Mouse (Mus musculus): ENCODE measurements around the gene Limch1. TPM values are rescaled to one million over a fixed set of nuclear protein-coding genes. Genes with fewer than 3 reads are reported as not detected.

Limch1 gene
- polyA plus RNA-seq, 1 experiment from 2014 or later, result 368 TPM

DNA sequence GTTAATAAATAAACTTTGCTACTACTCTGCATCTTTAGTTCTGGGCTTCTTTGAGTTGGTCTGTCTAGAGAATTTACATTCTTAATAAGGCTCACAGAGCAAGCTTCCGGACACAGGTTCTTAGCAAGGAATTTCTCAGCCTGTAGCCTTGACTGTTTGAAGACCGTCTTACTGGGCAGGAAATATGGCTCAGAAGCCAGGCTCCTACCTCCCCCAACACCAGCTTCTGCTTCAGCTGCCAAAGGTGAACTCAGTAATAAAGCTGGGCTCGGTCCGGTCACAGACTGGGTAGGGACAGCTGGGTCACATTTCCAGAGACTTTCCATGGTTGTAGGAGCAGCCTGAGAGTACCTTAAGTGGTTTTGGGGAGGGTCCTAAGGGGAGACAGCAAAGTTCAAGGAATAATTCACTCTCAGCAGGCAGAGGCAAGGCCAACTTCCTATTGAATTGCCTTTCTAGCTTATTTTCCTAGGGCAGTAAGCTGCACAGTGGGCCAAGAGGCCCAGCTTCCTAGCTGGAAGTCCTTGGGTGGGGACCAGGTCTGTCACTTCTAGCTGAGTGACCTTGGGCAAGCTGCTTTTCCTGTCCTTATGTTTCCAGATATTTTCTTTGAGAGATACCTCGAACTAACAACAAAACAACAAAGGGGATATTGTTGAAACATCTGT is 3.0 kb downstream of the Limch1 start:
- Histone ChIP-seq H3K9ac (replicated peaks; ENCODE audit: low read depth) (peak overlapping the region; percentile 26; the same call in 1 of the 2 replicates), H3K9me3 (ENCODE audit: low read length) (no peaks in the 10 kb centered on the region), H3K36me3 (ENCODE audit: insufficient read depth, low read length) (no peaks in the 10 kb centered on the region), H3K27ac (ENCODE audit: low read length) (peak overlapping the region; percentile 71), H3K27me3 (replicated peaks; ENCODE audit: insufficient read depth, low read length) (no peaks in the 10 kb centered on the region), H3K4me3 (ENCODE audit: low read depth, low read length) (peak overlapping the region; percentile 72; the same call in 1 of the 2 replicates), H3K4me1 (ENCODE audit: insufficient read depth, low read depth, low read length) (peaks cover 4% of the 10 kb centered on the region), H3K4me2 (replicated peaks; ENCODE audit: low read depth, low read length) (peak overlapping the region; percentile 92)
- TF ChIP-seq EP300 (IDR thresholded peaks at IDR 0.05), result no peak
- WGBS, result 36% methylated on average over 5 of the region's 5 CpGs
- DNase-seq (ENCODE audit: low spot score) (peak; percentile 13), ATAC-seq (no peak)

DNA sequence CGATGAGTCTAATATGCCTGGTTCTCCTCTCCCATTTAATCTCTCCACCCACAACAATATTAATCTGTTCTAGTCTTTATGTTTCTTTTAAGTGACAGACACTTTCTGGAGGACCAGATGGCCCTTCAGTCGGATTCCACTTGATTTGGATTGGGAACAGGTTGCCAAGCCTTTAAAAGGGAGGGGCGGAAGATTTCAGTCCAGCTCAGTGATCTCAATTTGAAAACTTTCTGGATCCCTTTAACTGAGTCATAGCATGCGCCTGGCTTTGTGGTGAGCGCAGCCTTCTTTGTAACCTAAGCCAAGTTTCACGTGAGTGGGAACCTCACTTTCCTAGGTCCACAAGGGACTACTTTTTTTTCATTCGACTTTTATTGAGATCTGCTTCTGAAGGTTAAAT is 5.0 kb downstream of the Limch1 start:
- H3K4me3 ChIP-seq (ENCODE audit: low read depth, low read length), result no peak overlapping the region
- H3K9me3 ChIP-seq (ENCODE audit: low read length), result no peaks in the 10 kb centered on the region
- no peak overlapping the region for H3K27ac ChIP-seq (ENCODE audit: low read length)
- TF ChIP-seq EP300 (IDR thresholded peaks at IDR 0.05) (no peak), CTCF (IDR thresholded peaks at IDR 0.05) (no peak)
- DNase-seq (ENCODE audit: low spot score) (no peak), ATAC-seq (no peak)
- H3K27me3 ChIP-seq (replicated peaks; ENCODE audit: insufficient read depth, low read length), result no peaks in the 10 kb centered on the region
- 71% methylated on average over 7 of the region's 7 CpGs for WGBS
- H3K4me1 ChIP-seq (ENCODE audit: insufficient read depth, low read depth, low read length), result peaks cover 4% of the 10 kb centered on the region
- no peak overlapping the region for H3K9ac ChIP-seq (replicated peaks; ENCODE audit: low read depth)
- H3K4me2 ChIP-seq (replicated peaks; ENCODE audit: low read depth, low read length), result no peak overlapping the region
- no peaks in the 10 kb centered on the region for H3K36me3 ChIP-seq (ENCODE audit: insufficient read depth, low read length)

DNA sequence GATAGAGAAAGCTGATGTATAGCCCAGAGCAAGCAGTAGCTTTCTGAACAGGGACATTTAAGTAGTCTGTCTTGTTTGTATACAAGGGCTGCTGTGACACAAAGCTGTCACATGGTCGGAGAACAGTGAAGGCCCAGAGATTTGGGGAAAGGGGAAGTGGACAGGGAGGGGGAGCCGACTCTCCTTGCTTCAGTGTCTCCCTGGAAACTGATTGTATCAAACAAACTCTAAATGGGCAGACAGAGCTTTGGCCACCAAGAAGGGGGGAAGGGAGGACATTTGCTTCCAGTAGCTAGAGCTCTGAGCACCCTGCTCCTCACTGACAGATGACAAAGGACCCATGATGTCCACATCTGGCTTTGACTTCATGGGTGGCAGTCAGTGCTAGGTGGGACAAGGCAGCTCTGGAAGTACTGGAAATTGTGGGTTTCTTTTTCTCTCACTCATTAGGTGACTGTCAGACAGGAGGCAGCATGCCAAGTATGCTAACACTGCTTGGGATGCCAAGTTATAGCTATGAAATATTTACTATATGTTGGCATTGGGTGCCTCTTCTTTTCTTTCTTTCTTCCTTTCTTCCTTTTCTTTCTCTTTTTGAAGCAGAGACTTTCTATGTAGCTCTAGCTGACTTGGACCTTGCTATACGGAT is 5.8 kb downstream of the Limch1 start:
- Histone ChIP-seq H3K4me3 (ENCODE audit: low read depth, low read length) (no peak overlapping the region), H3K4me2 (replicated peaks; ENCODE audit: low read depth, low read length) (no peak overlapping the region), H3K36me3 (ENCODE audit: insufficient read depth, low read length) (no peaks in the 10 kb centered on the region), H3K4me1 (ENCODE audit: insufficient read depth, low read depth, low read length) (peaks cover 4% of the 10 kb centered on the region), H3K27me3 (replicated peaks; ENCODE audit: insufficient read depth, low read length) (no peaks in the 10 kb centered on the region), H3K27ac (ENCODE audit: low read length) (no peak overlapping the region), H3K9ac (replicated peaks; ENCODE audit: low read depth) (no peak overlapping the region), H3K9me3 (ENCODE audit: low read length) (no peaks in the 10 kb centered on the region)
- peak; percentile 16 for DNase-seq (ENCODE audit: low spot score)
- ATAC-seq, result peak; percentile 14; the same call in 1 of the 2 replicates
- 31% methylated on average over 3 of the region's 3 CpGs for WGBS
- TF ChIP-seq EP300 (IDR thresholded peaks at IDR 0.05) (no peak), CTCF (IDR thresholded peaks at IDR 0.05) (no peak)

DNA sequence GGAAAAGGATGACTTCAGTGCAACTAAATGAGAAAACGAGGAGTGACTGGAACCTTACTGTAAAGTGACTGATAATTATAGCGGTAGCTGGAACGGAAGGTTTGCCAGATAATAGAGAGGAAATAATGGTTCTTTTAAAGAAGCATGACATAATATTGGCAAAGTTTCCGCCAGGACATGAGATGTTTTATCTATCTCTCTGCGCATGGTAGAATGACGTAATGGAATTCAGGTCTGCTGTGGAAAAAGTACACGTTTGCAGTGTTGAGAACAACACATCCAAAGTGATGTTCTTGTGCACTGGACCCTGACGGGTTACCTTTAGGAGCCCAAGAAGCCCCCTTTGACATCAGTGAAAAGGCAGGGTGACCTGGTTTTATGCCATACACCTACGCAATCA is 8.0 kb downstream of the Limch1 start:
- no peaks in the 10 kb centered on the region for H3K9me3 ChIP-seq (ENCODE audit: low read length)
- no peaks in the 10 kb centered on the region for H3K27me3 ChIP-seq (replicated peaks; ENCODE audit: insufficient read depth, low read length)
- no peak for TF ChIP-seq CTCF (IDR thresholded peaks at IDR 0.05)
- TF ChIP-seq EP300 (IDR thresholded peaks at IDR 0.05), result peak; percentile 50; the same call in 1 of the 2 replicates
- no peak overlapping the region for H3K9ac ChIP-seq (replicated peaks; ENCODE audit: low read depth)
- peak; percentile 27 for DNase-seq (ENCODE audit: low spot score)
- WGBS, result 58% methylated on average over 9 of the region's 9 CpGs
- H3K4me1 ChIP-seq (ENCODE audit: insufficient read depth, low read depth, low read length), result peaks cover 2% of the 10 kb centered on the region
- H3K4me3 ChIP-seq (ENCODE audit: low read depth, low read length), result no peak overlapping the region
- no peaks in the 10 kb centered on the region for H3K36me3 ChIP-seq (ENCODE audit: insufficient read depth, low read length)
- H3K4me2 ChIP-seq (replicated peaks; ENCODE audit: low read depth, low read length), result no peak overlapping the region
- no peak for ATAC-seq
- no peak overlapping the region for H3K27ac ChIP-seq (ENCODE audit: low read length)

DNA sequence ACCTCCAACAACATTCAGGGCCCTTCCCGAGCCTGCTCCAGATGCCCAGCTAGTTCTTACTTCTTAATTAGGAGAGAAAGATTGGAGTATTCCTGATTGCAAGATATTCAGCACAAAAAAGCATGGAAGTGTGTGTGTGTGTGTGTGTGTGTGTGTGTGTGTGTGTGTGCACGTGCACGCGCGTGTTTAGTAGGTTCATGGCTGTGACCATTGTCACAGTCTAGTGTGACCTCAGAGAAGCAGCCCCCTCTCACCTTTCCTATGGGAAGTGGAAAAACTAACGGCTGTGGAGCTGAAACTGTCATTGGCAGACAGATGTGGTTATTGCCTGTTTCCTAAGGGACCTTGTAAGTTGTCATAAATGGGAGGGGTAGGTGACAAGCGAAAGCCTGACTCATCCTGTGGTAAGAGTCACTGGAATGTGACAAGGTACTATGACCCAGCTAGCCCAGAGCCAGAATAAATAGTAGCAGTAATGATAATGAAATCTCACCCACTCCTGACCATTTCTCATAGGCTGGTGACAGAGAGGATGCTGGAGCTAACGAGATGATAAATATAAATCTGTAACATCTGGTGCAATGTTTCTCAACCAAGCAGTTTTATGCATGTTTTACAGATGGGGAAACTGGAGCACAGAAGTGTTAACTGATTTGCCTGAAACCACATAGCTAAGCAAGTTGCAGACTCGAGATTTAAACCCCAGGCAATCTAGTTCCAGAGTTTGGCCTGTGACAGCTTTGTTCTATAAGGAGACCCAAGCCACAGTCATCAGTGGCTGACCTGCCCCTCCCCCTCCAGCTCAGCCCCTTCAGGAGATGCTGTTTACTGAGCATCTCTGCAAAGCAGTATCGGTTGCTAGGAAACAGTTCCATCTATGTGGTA is 11.4 kb downstream of the Limch1 start:
- no peak overlapping the region for H3K4me2 ChIP-seq (replicated peaks; ENCODE audit: low read depth, low read length)
- DNase-seq (ENCODE audit: low spot score) (no peak), ATAC-seq (peak; percentile 25; the same call in 1 of the 2 replicates)
- TF ChIP-seq CTCF (IDR thresholded peaks at IDR 0.05) (no peak), EP300 (IDR thresholded peaks at IDR 0.05) (no peak)
- no peaks in the 10 kb centered on the region for H3K4me1 ChIP-seq (ENCODE audit: insufficient read depth, low read depth, low read length)
- 66% methylated on average over 10 of the region's 10 CpGs for WGBS
- H3K36me3 ChIP-seq (ENCODE audit: insufficient read depth, low read length), result no peaks in the 10 kb centered on the region
- no peak overlapping the region for H3K9ac ChIP-seq (replicated peaks; ENCODE audit: low read depth)
- H3K27ac ChIP-seq (ENCODE audit: low read length), result no peak overlapping the region
- H3K9me3 ChIP-seq (ENCODE audit: low read length), result no peaks in the 10 kb centered on the region
- H3K27me3 ChIP-seq (replicated peaks; ENCODE audit: insufficient read depth, low read length), result no peaks in the 10 kb centered on the region
- H3K4me3 ChIP-seq (ENCODE audit: low read depth, low read length), result no peak overlapping the region

DNA sequence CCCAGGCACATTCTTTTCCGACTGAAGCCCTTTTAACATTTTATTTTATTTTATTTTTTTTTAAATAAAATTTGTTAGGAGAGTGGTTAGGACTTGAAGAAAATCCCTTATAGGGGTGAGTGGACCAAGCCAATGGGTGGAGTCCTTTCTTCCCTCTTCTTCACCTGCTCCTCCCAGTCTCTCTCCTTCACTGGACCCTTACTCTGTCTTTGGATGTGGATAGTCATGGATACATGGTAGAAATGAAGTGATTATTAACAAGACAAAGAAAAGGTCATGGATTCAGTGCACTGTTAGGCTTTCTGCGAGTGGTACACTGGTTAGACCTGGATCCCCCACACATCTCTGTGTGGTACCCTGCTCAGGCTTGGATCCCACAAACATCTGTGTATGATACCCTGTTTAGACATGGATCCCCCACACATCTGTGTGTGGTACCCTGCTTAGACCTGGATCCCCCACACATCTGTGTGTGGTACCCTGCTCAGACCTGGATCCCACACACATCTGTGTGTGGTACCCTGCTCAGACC is 12.1 kb downstream of the Limch1 start:
- Histone ChIP-seq H3K4me3 (ENCODE audit: low read depth, low read length) (no peak overlapping the region), H3K27me3 (replicated peaks; ENCODE audit: insufficient read depth, low read length) (no peaks in the 10 kb centered on the region), H3K9ac (replicated peaks; ENCODE audit: low read depth) (no peak overlapping the region), H3K4me1 (ENCODE audit: insufficient read depth, low read depth, low read length) (no peaks in the 10 kb centered on the region), H3K27ac (ENCODE audit: low read length) (no peak overlapping the region), H3K4me2 (replicated peaks; ENCODE audit: low read depth, low read length) (no peak overlapping the region), H3K9me3 (ENCODE audit: low read length) (no peaks in the 10 kb centered on the region), H3K36me3 (ENCODE audit: insufficient read depth, low read length) (no peaks in the 10 kb centered on the region)
- ATAC-seq, result no peak
- no peak for TF ChIP-seq EP300 (IDR thresholded peaks at IDR 0.05)
- TF ChIP-seq CTCF (IDR thresholded peaks at IDR 0.05), result no peak
- WGBS, result 82% methylated on average over 2 of the region's 2 CpGs
- no peak for DNase-seq (ENCODE audit: low spot score)
